Mouse (Mus musculus): ENCODE measurements around the gene Sycp2l. TPM values are rescaled to one million over a fixed set of nuclear protein-coding genes. Genes with fewer than 3 reads are reported as not detected.
"Not testable (repeated sequence)": the region's sequence is repeated elsewhere in the genome, so short reads cannot be mapped to it uniquely, and the experiment has no call there.

Gene Sycp2l
- polyA plus RNA-seq, 1 experiment from 2014 or later = not detected

DNA sequence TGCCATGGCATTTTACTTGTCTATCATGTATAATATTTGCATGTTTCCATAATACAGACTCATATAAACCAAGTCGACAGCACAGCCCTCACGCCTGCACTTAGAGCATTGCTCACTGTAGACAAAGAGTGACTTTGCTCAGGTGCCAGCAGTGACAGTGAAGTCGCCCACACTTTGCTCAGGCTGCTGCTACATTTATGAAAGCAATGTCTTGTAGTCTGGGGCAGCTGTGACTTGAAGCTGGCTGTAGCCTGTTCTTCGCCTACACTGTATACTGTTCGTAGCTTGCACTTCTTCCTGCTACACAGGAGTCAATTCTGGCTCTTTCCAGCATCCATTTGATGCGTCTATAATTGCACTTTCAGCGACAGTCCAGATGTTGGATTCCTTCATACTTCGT is 15.0 kb downstream of the Sycp2l start:
- 71% methylated on average over 8 of the region's 8 CpGs for whole genome bisulfite sequencing (ENCODE audit: insufficient replicate concordance)
- Histone ChIP-seq H3K27ac (no peak overlapping the region), H3K4me1 (replicated peaks) (no peaks in the 10 kb centered on the region), H3K9me3 (replicated peaks) (no peaks in the 10 kb centered on the region), H3K36me3 (no peaks in the 10 kb centered on the region), H3K27me3 (no peaks in the 10 kb centered on the region), H3K9ac (no peak overlapping the region), H3K4me3 (replicated peaks) (no peak overlapping the region), H3K4me2 (no peak overlapping the region)
- DNase-seq = no peak
- no peak for ATAC-seq (ENCODE audit: low read depth)

DNA sequence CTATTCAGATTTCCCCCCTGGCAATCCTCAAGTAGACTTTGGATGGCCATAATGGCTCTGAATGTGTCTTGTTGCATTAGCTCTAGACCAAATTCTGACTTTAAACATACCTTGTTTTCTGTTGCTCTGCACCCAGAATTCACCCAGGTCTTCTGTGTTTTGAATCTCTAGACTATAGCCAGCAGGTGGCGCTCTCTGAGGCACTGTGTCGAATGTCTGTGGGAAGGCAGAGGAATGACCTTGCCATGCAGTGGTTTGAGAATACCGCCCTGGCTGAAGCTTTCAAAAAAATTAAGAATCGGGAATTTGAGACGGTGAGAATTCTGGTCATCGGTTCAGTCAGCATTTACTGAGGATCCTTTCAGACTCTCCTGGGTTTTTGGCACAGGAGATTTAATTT is 20.8 kb downstream of the Sycp2l start:
- no peak overlapping the region for H3K9ac ChIP-seq
- no peak overlapping the region for H3K27ac ChIP-seq
- no peaks in the 10 kb centered on the region for H3K9me3 ChIP-seq (replicated peaks)
- ATAC-seq (ENCODE audit: low read depth) (no peak), DNase-seq (peak; percentile 36)
- no peaks in the 10 kb centered on the region for H3K27me3 ChIP-seq
- no peak overlapping the region for H3K4me2 ChIP-seq
- H3K36me3 ChIP-seq = no peaks in the 10 kb centered on the region
- WGBS (ENCODE audit: insufficient replicate concordance) = 4% methylated on average over 6 of the region's 6 CpGs
- no peaks in the 10 kb centered on the region for H3K4me1 ChIP-seq (replicated peaks)
- no peak overlapping the region for H3K4me3 ChIP-seq (replicated peaks)

DNA sequence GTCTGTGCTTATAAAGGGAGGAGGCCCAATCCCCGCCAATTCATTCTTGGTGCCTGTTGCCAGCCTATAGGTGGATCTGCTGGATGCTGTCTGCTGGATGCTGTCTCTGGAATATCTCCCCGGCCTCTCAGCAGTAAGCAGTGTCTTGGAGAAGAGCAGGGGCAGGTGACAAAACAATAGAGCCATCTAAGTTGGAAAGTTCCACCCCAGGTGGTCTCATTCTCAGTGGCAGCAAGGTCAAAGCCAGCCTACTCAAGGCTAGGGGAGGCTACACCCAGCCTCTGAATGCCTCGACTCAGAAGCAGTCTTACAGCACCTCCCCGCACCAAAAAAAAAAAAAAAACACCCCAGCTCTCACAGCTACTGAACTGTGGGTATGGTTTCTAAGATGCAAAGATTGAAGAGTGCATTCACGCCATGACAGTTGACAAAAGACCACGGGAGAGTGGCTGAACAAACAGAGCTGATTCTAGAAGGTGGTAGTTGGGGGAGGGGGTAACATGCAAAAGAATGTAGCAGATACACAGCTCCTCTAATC is 31.4 kb downstream of the Sycp2l start:
- WGBS (ENCODE audit: insufficient replicate concordance) = 45% methylated on average over 6 of the region's 6 CpGs
- Histone ChIP-seq H3K4me1 (replicated peaks) (no peaks in the 10 kb centered on the region), H3K4me2 (no peak overlapping the region), H3K4me3 (replicated peaks) (no peak overlapping the region), H3K9ac (no peak overlapping the region), H3K9me3 (replicated peaks) (no peaks in the 10 kb centered on the region), H3K36me3 (no peaks in the 10 kb centered on the region), H3K27me3 (no peaks in the 10 kb centered on the region), H3K27ac (no peak overlapping the region)
- ATAC-seq (ENCODE audit: low read depth) = no peak
- DNase-seq = no peak

DNA sequence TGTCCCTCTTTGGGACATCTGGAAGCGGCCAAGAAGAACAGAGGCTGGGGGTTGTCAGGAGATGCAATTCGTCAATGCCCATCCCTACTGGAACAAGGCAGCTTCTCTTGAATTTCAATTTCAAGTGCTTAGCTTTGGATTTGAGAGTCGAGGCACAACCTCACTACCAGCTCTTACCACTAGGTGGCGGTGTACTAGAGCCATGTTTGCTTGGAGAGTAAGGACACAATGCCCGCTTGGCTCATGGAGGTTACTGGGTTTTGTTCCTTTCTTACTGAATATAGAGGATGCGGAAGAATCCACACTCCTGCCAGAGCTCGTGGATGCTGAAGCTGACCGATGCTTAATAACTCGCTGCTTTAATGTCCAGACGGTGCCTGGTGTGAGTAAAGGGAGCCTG is 32.2 kb downstream of the Sycp2l start:
- Histone ChIP-seq H3K36me3 (no peaks in the 10 kb centered on the region), H3K27ac (no peak overlapping the region), H3K4me2 (no peak overlapping the region), H3K9ac (no peak overlapping the region), H3K9me3 (replicated peaks) (no peaks in the 10 kb centered on the region), H3K4me1 (replicated peaks) (no peaks in the 10 kb centered on the region), H3K4me3 (replicated peaks) (no peak overlapping the region), H3K27me3 (no peaks in the 10 kb centered on the region)
- 62% methylated on average over 10 of the region's 10 CpGs for WGBS (ENCODE audit: insufficient replicate concordance)
- no peak for ATAC-seq (ENCODE audit: low read depth)
- DNase-seq = peak; percentile 15

DNA sequence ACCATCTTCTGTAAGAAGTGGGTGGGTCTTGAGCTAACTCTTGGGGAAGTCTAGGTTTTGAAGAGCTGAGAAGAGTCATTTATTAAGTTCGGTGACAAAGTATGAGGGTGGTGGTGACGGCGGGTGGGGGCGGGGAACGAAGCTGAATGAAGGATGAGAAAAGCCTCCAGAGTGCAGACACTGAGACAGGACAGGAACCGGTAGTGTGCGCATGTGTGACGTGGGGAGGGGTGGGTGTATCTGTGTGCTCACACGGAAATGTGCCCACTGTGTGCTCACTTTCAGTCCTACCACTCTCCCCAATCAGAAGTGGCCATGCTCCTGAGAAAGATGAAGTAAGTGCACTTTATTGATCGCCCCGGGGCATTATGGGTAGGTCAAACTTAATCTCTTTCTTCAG is 39.0 kb downstream of the Sycp2l start:
- Histone ChIP-seq H3K4me1 (replicated peaks) (no peaks in the 10 kb centered on the region), H3K27me3 (no peaks in the 10 kb centered on the region), H3K4me3 (replicated peaks) (no peak overlapping the region), H3K9ac (no peak overlapping the region), H3K36me3 (no peaks in the 10 kb centered on the region), H3K27ac (no peak overlapping the region), H3K4me2 (no peak overlapping the region), H3K9me3 (replicated peaks) (no peaks in the 10 kb centered on the region)
- ATAC-seq (ENCODE audit: low read depth) (no peak), DNase-seq (no peak)
- 70% methylated on average over 11 of the region's 11 CpGs for WGBS (ENCODE audit: insufficient replicate concordance)

DNA sequence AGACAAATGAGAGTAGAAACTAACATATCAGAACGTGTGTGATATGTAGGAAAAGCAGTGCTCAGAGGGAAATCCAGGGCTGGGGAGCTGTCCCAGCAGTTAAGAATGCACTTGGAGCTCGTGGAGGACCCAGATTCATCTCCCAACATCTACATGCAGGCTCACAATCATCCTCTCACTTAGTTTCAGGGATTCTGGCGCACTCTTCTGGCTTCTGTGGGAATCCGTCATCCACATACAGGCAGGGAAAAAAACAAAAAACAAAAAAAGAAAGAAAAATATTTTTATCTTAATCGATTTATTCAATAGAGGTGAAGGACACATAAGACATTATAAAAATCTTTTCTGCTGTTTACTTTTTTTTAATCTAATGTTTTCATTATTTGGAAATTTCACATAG is 44.3 kb downstream of the Sycp2l start:
- DNase-seq = no peak
- H3K27me3 ChIP-seq = no peaks in the 10 kb centered on the region
- no peaks in the 10 kb centered on the region for H3K36me3 ChIP-seq
- no peak overlapping the region for H3K27ac ChIP-seq
- no peaks in the 10 kb centered on the region for H3K9me3 ChIP-seq (replicated peaks)
- no peaks in the 10 kb centered on the region for H3K4me1 ChIP-seq (replicated peaks)
- no peak overlapping the region for H3K9ac ChIP-seq
- H3K4me2 ChIP-seq = no peak overlapping the region
- H3K4me3 ChIP-seq (replicated peaks) = no peak overlapping the region
- ATAC-seq (ENCODE audit: low read depth) = no peak
- WGBS (ENCODE audit: insufficient replicate concordance) = 46% methylated on average over 5 of the region's 5 CpGs

DNA sequence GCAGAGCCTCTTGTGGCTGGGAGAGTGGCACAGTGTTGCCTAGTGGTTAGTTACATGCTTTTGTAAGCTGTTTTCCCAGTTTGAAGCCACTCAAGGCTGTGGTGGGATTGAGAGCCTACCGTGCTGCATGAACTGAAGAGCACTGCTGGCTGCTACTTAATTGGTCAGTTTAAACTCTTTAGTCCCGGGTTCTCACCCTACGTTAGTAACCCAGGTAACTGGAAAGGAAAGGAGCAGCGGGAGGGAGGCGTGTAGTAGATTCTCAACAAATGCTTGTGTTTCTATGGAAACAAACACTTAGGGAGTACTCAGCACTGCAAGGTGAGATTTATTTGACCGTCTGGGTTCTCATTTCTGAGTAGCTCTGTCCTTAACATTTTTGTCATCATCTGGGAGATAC is 73.8 kb downstream of the Sycp2l start:
- Histone ChIP-seq H3K9ac (no peak overlapping the region), H3K27me3 (no peaks in the 10 kb centered on the region), H3K4me1 (replicated peaks) (no peaks in the 10 kb centered on the region), H3K36me3 (0 out of 2 replicates have a peak, but pooled peaks cover 4% of the 10 kb centered on the region), H3K9me3 (replicated peaks) (no peaks in the 10 kb centered on the region), H3K27ac (no peak overlapping the region), H3K4me3 (replicated peaks) (no peak overlapping the region), H3K4me2 (no peak overlapping the region)
- ATAC-seq (ENCODE audit: low read depth) (no peak), DNase-seq (no peak)
- WGBS (ENCODE audit: insufficient replicate concordance) = 76% methylated on average over 6 of the region's 6 CpGs

DNA sequence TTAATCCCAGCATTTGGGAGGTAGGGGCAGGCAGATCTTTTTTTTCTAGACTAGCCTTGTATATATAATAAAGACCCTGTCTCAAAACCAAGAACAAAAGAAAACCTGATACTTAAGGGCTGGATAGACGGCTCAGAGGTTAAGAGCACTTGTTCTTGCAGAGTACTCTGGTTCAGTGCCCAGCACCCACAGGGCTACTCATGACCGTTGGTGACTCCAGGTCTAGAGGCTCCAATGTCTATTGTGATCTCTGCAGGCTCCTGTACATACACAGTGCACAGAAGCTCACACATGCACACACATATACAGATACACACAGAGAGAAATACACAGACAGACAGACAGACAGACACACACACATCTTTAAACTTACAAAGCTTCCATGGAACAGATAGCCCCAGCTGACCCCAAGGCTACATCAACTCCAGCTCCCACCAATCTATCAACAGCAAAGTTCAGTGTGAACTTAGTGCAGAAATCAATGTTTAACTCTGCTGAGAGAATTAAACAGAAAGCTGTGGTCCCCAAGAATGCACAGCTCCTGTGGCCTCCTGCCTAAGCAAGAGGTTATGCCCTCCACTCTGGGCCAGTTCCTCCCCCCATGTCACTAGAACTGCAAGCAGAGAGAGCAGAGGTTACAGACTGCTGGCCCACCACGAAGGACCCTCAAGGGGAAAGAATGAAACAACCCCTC is 81.7 kb downstream of the Sycp2l start:
- Histone ChIP-seq H3K9ac (no peak overlapping the region), H3K27me3 (no peaks in the 10 kb centered on the region), H3K4me1 (replicated peaks) (peaks cover 14% of the 10 kb centered on the region), H3K9me3 (replicated peaks) (no peaks in the 10 kb centered on the region), H3K36me3 (no peaks in the 10 kb centered on the region), H3K4me2 (peak overlapping the region; percentile 15; the same call in 1 of the 2 replicates), H3K27ac (peak overlapping the region; percentile 47; the same call in 1 of the 2 replicates), H3K4me3 (replicated peaks) (no peak overlapping the region)
- 39% methylated on average over 3 of the region's 3 CpGs for WGBS (ENCODE audit: insufficient replicate concordance)
- no peak for DNase-seq
- peak; percentile 66 for ATAC-seq (ENCODE audit: low read depth)

DNA sequence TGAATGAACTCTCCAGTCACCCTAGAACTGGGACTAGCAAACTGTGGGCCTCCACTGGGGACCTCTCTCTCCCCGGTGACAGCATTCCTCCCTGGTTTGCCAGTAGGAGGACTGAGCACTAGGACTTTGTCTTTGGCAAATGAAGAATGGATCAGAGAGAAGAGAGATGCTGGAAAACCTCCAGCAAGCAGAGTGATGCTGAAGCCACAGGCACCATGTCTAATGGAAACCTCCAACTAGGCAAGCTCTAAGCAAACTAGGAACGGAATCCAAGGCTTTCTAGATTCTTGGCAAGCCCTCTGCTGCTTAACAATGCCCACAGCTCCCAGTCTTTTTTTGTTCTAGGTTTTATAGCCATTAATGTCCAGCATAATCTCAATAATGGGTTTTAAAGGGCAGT is 86.8 kb downstream of the Sycp2l start:
- Histone ChIP-seq H3K27ac (no peak overlapping the region), H3K4me1 (replicated peaks) (peaks cover 23% of the 10 kb centered on the region), H3K9me3 (replicated peaks) (no peaks in the 10 kb centered on the region), H3K9ac (no peak overlapping the region), H3K36me3 (no peaks in the 10 kb centered on the region), H3K4me2 (no peak overlapping the region), H3K4me3 (replicated peaks) (no peak overlapping the region), H3K27me3 (no peaks in the 10 kb centered on the region)
- DNase-seq (no peak), ATAC-seq (ENCODE audit: low read depth) (no peak)
- WGBS (ENCODE audit: insufficient replicate concordance) = 63% methylated on average over 2 of the region's 2 CpGs

DNA sequence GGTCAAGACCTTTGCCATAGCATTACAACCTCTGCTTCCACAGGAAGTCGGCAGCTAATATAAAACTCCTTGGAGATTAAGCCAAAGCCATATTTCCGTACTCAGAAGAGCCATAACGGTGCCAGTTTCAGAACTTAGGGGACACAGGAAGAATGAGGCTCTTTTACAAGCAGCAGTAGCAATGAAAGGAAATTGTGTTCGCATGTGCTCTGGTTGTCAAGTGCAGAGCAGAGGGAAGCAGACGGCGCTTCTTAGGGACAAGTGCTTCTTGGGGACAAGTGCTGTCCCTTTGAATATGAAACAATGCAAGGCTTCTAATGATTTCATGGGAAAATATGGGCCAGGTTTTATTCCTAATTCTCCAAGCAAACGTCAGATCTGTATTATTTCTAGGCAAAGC is 89.2 kb downstream of the Sycp2l start:
- no peaks in the 10 kb centered on the region for H3K36me3 ChIP-seq
- ATAC-seq (ENCODE audit: low read depth) (no peak), DNase-seq (no peak)
- H3K9ac ChIP-seq = no peak overlapping the region
- H3K27me3 ChIP-seq = no peaks in the 10 kb centered on the region
- 60% methylated on average over 7 of the region's 7 CpGs for WGBS (ENCODE audit: insufficient replicate concordance)
- no peak overlapping the region for H3K4me2 ChIP-seq
- no peak overlapping the region for H3K27ac ChIP-seq
- H3K4me1 ChIP-seq (replicated peaks) = peaks cover 15% of the 10 kb centered on the region
- no peak overlapping the region for H3K4me3 ChIP-seq (replicated peaks)
- H3K9me3 ChIP-seq (replicated peaks) = no peaks in the 10 kb centered on the region

DNA sequence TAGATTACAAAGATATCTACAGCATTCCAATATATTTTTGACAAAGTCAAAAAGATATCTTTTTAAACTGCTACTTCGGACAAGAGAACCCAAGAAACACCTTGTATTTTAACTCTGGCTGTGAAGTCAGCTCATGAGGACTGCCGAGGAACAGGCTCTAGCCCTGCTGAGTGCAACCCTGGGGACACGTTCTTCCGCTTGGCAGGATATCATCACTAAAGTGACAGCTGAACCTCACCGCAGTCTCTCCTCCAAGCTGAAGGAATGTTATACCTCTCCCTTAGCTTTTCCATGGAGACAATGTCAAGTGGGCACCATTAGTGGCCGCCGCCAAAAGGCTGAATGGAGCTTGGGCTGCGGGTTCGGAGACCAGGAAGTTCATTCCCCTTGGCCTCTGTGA is 89.6 kb downstream of the Sycp2l start:
- WGBS (ENCODE audit: insufficient replicate concordance) = 77% methylated on average over 9 of the region's 9 CpGs
- H3K27ac ChIP-seq = no peak overlapping the region
- H3K27me3 ChIP-seq = no peaks in the 10 kb centered on the region
- H3K9me3 ChIP-seq (replicated peaks) = no peaks in the 10 kb centered on the region
- H3K4me3 ChIP-seq (replicated peaks) = no peak overlapping the region
- no peaks in the 10 kb centered on the region for H3K36me3 ChIP-seq
- peaks cover 15% of the 10 kb centered on the region for H3K4me1 ChIP-seq (replicated peaks)
- no peak overlapping the region for H3K4me2 ChIP-seq
- H3K9ac ChIP-seq = no peak overlapping the region
- no peak for DNase-seq
- ATAC-seq (ENCODE audit: low read depth) = no peak

DNA sequence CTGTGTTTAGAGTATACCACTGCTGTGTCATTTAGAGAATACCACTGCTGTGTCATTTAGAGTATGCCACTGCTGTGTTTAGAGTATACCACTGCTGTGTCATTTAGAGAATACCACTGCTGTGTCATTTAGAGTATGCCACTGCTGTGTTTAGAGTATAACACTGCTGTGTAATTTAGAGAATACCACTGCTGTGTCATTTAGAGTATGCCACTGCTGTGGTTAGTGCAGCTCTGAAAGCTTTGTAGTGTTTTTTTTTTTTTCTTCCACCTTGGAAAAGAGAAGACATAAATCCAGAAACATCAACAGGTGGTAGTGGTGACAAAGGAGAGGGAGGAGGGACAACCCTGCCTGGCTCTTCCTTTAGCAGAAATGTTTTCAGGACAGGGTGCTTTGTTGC is 91.5 kb downstream of the Sycp2l start:
- H3K27me3 ChIP-seq; DNase-seq; H3K27ac ChIP-seq; H3K4me3 ChIP-seq (replicated peaks); H3K36me3 ChIP-seq; H3K9ac ChIP-seq; H3K9me3 ChIP-seq (replicated peaks); H3K4me2 ChIP-seq; ATAC-seq (ENCODE audit: low read depth); H3K4me1 ChIP-seq (replicated peaks): not testable (repeated sequence)
